Mouse (Mus musculus): ENCODE data around the gene Unc5a. TPM values are rescaled to one million over a fixed set of nuclear protein-coding genes. Genes with fewer than 3 reads are reported as not detected.

Gene Unc5a
- polyA plus RNA-seq, 1 experiment: 0.05 TPM

GRCm38 (mm10) chr13:54930123-54930522 is 19.1 kb upstream of the Unc5a start:
- no peaks in the 10 kb centered on the region for H3K79me2 ChIP-seq (ENCODE audit: control insufficient read depth, insufficient read depth)
- no peak overlapping the region for H3ac ChIP-seq (ENCODE audit: control insufficient read depth, insufficient read length)
- TF ChIP-seq TCF12 (IDR thresholded peaks at IDR 0.05; ENCODE audit: insufficient read depth, poor library complexity, severe bottlenecking) (no peak), REST (IDR thresholded peaks at IDR 0.05; ENCODE audit: insufficient read depth, insufficient read length) (no peak), E2F4 (IDR thresholded peaks at IDR 0.05; ENCODE audit: insufficient read depth) (no peak), TCF3 (IDR thresholded peaks at IDR 0.05; ENCODE audit: insufficient read length, low read depth) (no peak), CEBPB (IDR thresholded peaks at IDR 0.05; ENCODE audit: insufficient read depth, poor library complexity, severe bottlenecking) (no peak), POLR2A (IDR thresholded peaks at IDR 0.05; ENCODE audit: insufficient read length, low read depth) (no peak), SRF (IDR thresholded peaks at IDR 0.05; ENCODE audit: control insufficient read depth, insufficient read length, low read depth) (no peak), MYOD1 (IDR thresholded peaks at IDR 0.05; ENCODE audit: control insufficient read depth in 1 of 3, insufficient read length in 2 of 3, low read depth in 2 of 3) (no peak), MYOG (IDR thresholded peaks at IDR 0.05; ENCODE audit: control insufficient read depth in 1 of 3, insufficient read depth in 1 of 3, insufficient read length in 2 of 3, low read depth in 2 of 3) (no peak), POLR2AphosphoS2 (IDR thresholded peaks at IDR 0.05; ENCODE audit: insufficient read length, low read depth) (no peak), USF1 (IDR thresholded peaks at IDR 0.05; ENCODE audit: low read depth) (no peak), MAX (IDR thresholded peaks at IDR 0.05; ENCODE audit: low read depth) (no peak)
- no peak overlapping the region for H3K4me3 ChIP-seq
- H3K36me3 ChIP-seq (ENCODE audit: control insufficient read depth, insufficient read depth): no peaks in the 10 kb centered on the region
- no peak overlapping the region for H3K4me2 ChIP-seq (ENCODE audit: low read depth)
- H3K27me3 ChIP-seq (ENCODE audit: control insufficient read depth, insufficient read depth, insufficient read length): peaks cover 65% of the 10 kb centered on the region

GRCm38 (mm10) chr13:54934873-54935272 is 14.3 kb upstream of the Unc5a start:
- no peaks in the 10 kb centered on the region for H3K36me3 ChIP-seq (ENCODE audit: control insufficient read depth, insufficient read depth)
- no peak for TF ChIP-seq POLR2A (IDR thresholded peaks at IDR 0.05; ENCODE audit: insufficient read length, low read depth)
- TF ChIP-seq TCF3 (IDR thresholded peaks at IDR 0.05; ENCODE audit: insufficient read length, low read depth): no peak
- TF ChIP-seq MAX (IDR thresholded peaks at IDR 0.05; ENCODE audit: low read depth): no peak
- no peak for TF ChIP-seq SRF (IDR thresholded peaks at IDR 0.05; ENCODE audit: control insufficient read depth, insufficient read length, low read depth)
- no peak for TF ChIP-seq REST (IDR thresholded peaks at IDR 0.05; ENCODE audit: insufficient read depth, insufficient read length)
- no peak for TF ChIP-seq E2F4 (IDR thresholded peaks at IDR 0.05; ENCODE audit: insufficient read depth)
- TF ChIP-seq MYOD1 (IDR thresholded peaks at IDR 0.05; ENCODE audit: control insufficient read depth in 1 of 3, insufficient read length in 2 of 3, low read depth in 2 of 3): no peak
- TF ChIP-seq POLR2AphosphoS2 (IDR thresholded peaks at IDR 0.05; ENCODE audit: insufficient read length, low read depth): no peak
- no peak for TF ChIP-seq MYOG (IDR thresholded peaks at IDR 0.05; ENCODE audit: control insufficient read depth in 1 of 3, insufficient read depth in 1 of 3, insufficient read length in 2 of 3, low read depth in 2 of 3)
- TF ChIP-seq CEBPB (IDR thresholded peaks at IDR 0.05; ENCODE audit: insufficient read depth, poor library complexity, severe bottlenecking): no peak
- no peak for TF ChIP-seq TCF12 (IDR thresholded peaks at IDR 0.05; ENCODE audit: insufficient read depth, poor library complexity, severe bottlenecking)
- TF ChIP-seq USF1 (IDR thresholded peaks at IDR 0.05; ENCODE audit: low read depth): no peak
- H3ac ChIP-seq (ENCODE audit: control insufficient read depth, insufficient read length): no peak overlapping the region
- no peaks in the 10 kb centered on the region for H3K79me2 ChIP-seq (ENCODE audit: control insufficient read depth, insufficient read depth)
- H3K27me3 ChIP-seq (ENCODE audit: control insufficient read depth, insufficient read depth, insufficient read length): peaks cover 61% of the 10 kb centered on the region
- no peak overlapping the region for H3K4me3 ChIP-seq
- H3K4me2 ChIP-seq (ENCODE audit: low read depth): no peak overlapping the region

- no peaks in the 10 kb centered on the region for H3K79me2 ChIP-seq (ENCODE audit: control insufficient read depth, insufficient read depth)
- H3K27me3 ChIP-seq (ENCODE audit: control insufficient read depth, insufficient read depth, insufficient read length): peaks cover 60% of the 10 kb centered on the region
- H3K36me3 ChIP-seq (ENCODE audit: control insufficient read depth, insufficient read depth): no peaks in the 10 kb centered on the region
- H3K4me3 ChIP-seq: no peak overlapping the region
- H3K4me2 ChIP-seq (ENCODE audit: low read depth): no peak overlapping the region
- no peak overlapping the region for H3ac ChIP-seq (ENCODE audit: control insufficient read depth, insufficient read length)
- TF ChIP-seq POLR2AphosphoS2 (IDR thresholded peaks at IDR 0.05; ENCODE audit: insufficient read length, low read depth) (no peak), MYOG (IDR thresholded peaks at IDR 0.05; ENCODE audit: control insufficient read depth in 1 of 3, insufficient read depth in 1 of 3, insufficient read length in 2 of 3, low read depth in 2 of 3) (peak in 2 of 3 experiments; percentile 1 to 40), TCF3 (IDR thresholded peaks at IDR 0.05; ENCODE audit: insufficient read length, low read depth) (no peak), TCF12 (IDR thresholded peaks at IDR 0.05; ENCODE audit: insufficient read depth, poor library complexity, severe bottlenecking) (no peak), REST (IDR thresholded peaks at IDR 0.05; ENCODE audit: insufficient read depth, insufficient read length) (no peak), MYOD1 (IDR thresholded peaks at IDR 0.05; ENCODE audit: control insufficient read depth in 1 of 3, insufficient read length in 2 of 3, low read depth in 2 of 3) (peak in 1 of 3 experiments; percentile 20), MAX (IDR thresholded peaks at IDR 0.05; ENCODE audit: low read depth) (no peak), SRF (IDR thresholded peaks at IDR 0.05; ENCODE audit: control insufficient read depth, insufficient read length, low read depth) (no peak), POLR2A (IDR thresholded peaks at IDR 0.05; ENCODE audit: insufficient read length, low read depth) (no peak)
Observed at GRCm38 (mm10) chr13:54936173-54936572, 13.0 kb upstream of the Unc5a start.

GRCm38 (mm10) chr13:54937885-54938284 is 11.3 kb upstream of the Unc5a start:
- Histone ChIP-seq H3K36me3 (ENCODE audit: control insufficient read depth, insufficient read depth) (no peaks in the 10 kb centered on the region), H3K79me2 (ENCODE audit: control insufficient read depth, insufficient read depth) (no peaks in the 10 kb centered on the region), H3ac (ENCODE audit: control insufficient read depth, insufficient read length) (no peak overlapping the region), H3K4me3 (no peak overlapping the region), H3K27me3 (ENCODE audit: control insufficient read depth, insufficient read depth, insufficient read length) (peaks cover 45% of the 10 kb centered on the region), H3K4me2 (ENCODE audit: low read depth) (no peak overlapping the region)
- TF ChIP-seq POLR2A (IDR thresholded peaks at IDR 0.05; ENCODE audit: insufficient read length, low read depth): no peak
- TF ChIP-seq POLR2AphosphoS2 (IDR thresholded peaks at IDR 0.05; ENCODE audit: insufficient read length, low read depth): no peak

GRCm38 (mm10) chr13:54938493-54938892 is 10.7 kb upstream of the Unc5a start:
- Histone ChIP-seq H3K36me3 (ENCODE audit: control insufficient read depth, insufficient read depth) (no peaks in the 10 kb centered on the region), H3ac (ENCODE audit: control insufficient read depth, insufficient read length) (no peak overlapping the region), H3K4me3 (no peak overlapping the region), H3K4me2 (ENCODE audit: low read depth) (no peak overlapping the region), H3K27me3 (ENCODE audit: control insufficient read depth, insufficient read depth, insufficient read length) (peaks cover 43% of the 10 kb centered on the region), H3K79me2 (ENCODE audit: control insufficient read depth, insufficient read depth) (no peaks in the 10 kb centered on the region)
- no peak for TF ChIP-seq MYOD1 (IDR thresholded peaks at IDR 0.05; ENCODE audit: control insufficient read depth in 1 of 3, insufficient read length in 2 of 3, low read depth in 2 of 3)
- TF ChIP-seq SRF (IDR thresholded peaks at IDR 0.05; ENCODE audit: control insufficient read depth, insufficient read length, low read depth): no peak
- TF ChIP-seq REST (IDR thresholded peaks at IDR 0.05; ENCODE audit: insufficient read depth, insufficient read length): no peak
- no peak for TF ChIP-seq POLR2A (IDR thresholded peaks at IDR 0.05; ENCODE audit: insufficient read length, low read depth)
- no peak for TF ChIP-seq POLR2AphosphoS2 (IDR thresholded peaks at IDR 0.05; ENCODE audit: insufficient read length, low read depth)
- no peak for TF ChIP-seq USF1 (IDR thresholded peaks at IDR 0.05; ENCODE audit: low read depth)
- no peak for TF ChIP-seq CEBPB (IDR thresholded peaks at IDR 0.05; ENCODE audit: insufficient read depth, poor library complexity, severe bottlenecking)
- no peak for TF ChIP-seq TCF12 (IDR thresholded peaks at IDR 0.05; ENCODE audit: insufficient read depth, poor library complexity, severe bottlenecking)
- TF ChIP-seq TCF3 (IDR thresholded peaks at IDR 0.05; ENCODE audit: insufficient read length, low read depth): no peak
- TF ChIP-seq E2F4 (IDR thresholded peaks at IDR 0.05; ENCODE audit: insufficient read depth): no peak

Measured in myocyte (in vitro differentiated cells).